Mouse (Mus musculus) forebrain, embryonic 16.5 days (tissue): Measurements from ENCODE around the gene Nploc4. TPM values are rescaled to one million over a fixed set of nuclear protein-coding genes. Genes with fewer than 3 reads are reported as not detected.

Source experiments
- ATAC-seq: fragments of 200-750 bp; cut with Nextera tagmentation; 2 replicates; pipeline ENCODE4 v1.8.0; 2017; ENCODE audit warnings: mild to moderate bottlenecking, moderate library complexity
- H3K27ac ChIP-seq: fragments of 300-500 bp; sonication (generic); 2 replicates; pipeline ENCODE4 v1.5.1; 2014; ENCODE audit warnings: low read length, control low read depth
- H3K27me3 ChIP-seq: fragments of 300-500 bp; sonication (generic); replicated peaks from 2 replicates; pipeline ENCODE4 v1.6.1; 2014; ENCODE audit warnings: low read length; ENCODE audit not compliant: control insufficient read depth, insufficient read depth
- H3K36me3 ChIP-seq: fragments of 300-500 bp; sonication (generic); 2 replicates; pipeline ENCODE4 v1.6.1; 2014; ENCODE audit not compliant: control insufficient read depth, insufficient read depth
- H3K4me1 ChIP-seq: fragments of 300-500 bp; sonication (generic); replicated peaks from 2 replicates; pipeline ENCODE4 v1.6.1; 2014; ENCODE audit warnings: low read length; ENCODE audit not compliant: control insufficient read depth, insufficient read depth
- H3K4me2 ChIP-seq: fragments of 300-500 bp; sonication (generic); 2 replicates; pipeline ENCODE4 v1.6.1; 2014; ENCODE audit warnings: mild to moderate bottlenecking, low read length, control low read depth
- H3K4me3 ChIP-seq: fragments of 300-500 bp; sonication (generic); replicated peaks from 2 replicates; pipeline ENCODE4 v1.5.1; 2014; ENCODE audit warnings: mild to moderate bottlenecking, low read length, control low read depth
- H3K9ac ChIP-seq: fragments of 300-500 bp; sonication (generic); replicated peaks from 2 replicates; pipeline ENCODE4 v1.6.1; 2014; ENCODE audit warnings: low read depth, low read length, control low read depth
- H3K9me3 ChIP-seq: fragments of 300-500 bp; sonication (generic); 2 replicates; pipeline ENCODE4 v1.6.1; 2016; ENCODE audit warnings: low read length; ENCODE audit not compliant: control insufficient read depth
- WGBS: fragments of 180-500 bp; shearing (Covaris S2); extraction: QIAGEN DNeasy Blood & Tissue Kit; methylation state at CpG from one replicate; pipeline ENCODE4 v1.1.7; 2014; 5-methylcytosine and 5-hydroxymethylcytosine counted together
- polyA plus RNA-seq: library from polyadenylated mRNA; unstranded; fragments of >200 nt; fragmentation: Nextera tagmentation; extraction: Ambion mirVana; gene quantifications from 2 replicates; pipeline ENCODE4 v1.2.1, GENCODE M21; 2015

Nploc4 gene
- polyA plus RNA-seq, 1 experiment from 2014 or later, result 32.0 TPM

DNA sequence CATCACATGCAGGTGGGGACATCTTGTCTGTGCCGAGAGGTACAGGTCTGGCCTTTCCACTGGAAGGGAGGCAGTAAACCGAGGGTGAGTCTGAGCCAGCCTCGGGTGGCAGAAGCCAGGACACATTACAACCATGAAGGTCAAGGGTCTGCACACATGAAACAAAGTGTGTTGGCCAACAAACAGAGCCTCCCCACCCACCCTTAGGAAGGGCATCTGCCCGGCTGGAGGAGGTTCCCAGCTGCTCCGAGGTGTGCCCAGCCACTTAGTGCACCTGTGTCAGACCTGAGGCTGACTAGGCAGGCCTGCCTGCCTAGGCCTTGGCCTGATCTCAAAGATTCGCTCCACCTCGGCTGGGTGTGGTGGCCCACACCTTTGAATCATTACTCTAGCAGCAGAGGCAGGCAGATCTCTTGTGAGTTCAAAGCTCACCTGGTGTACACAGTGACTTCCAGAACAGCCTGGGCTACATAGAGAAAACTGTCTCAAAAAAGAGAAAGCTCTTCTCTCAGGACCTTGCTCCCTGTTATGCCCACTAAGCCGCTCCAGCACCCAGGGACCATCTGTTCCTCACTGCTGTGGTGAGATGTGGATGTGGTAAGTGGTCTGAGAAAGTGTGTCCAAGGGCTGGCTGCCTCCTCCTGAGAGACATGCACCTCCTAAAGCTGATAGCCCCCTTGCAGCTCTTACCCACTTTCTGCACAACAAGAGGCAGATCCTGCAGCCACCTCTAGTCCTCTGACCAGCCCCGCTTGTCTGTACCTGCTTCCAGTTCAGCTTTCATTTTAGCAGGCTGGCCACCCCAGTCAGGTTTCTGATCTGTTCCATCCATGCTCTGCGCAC is 86.0 kb downstream of the Nploc4 start:
- H3K9ac ChIP-seq, result no peak overlapping the region
- H3K9me3 ChIP-seq, result no peaks in the 10 kb centered on the region
- peaks cover 27% of the 10 kb centered on the region for H3K4me1 ChIP-seq
- H3K4me2 ChIP-seq, result peak overlapping the region; percentile 98
- no peaks in the 10 kb centered on the region for H3K36me3 ChIP-seq
- H3K27me3 ChIP-seq, result no peaks in the 10 kb centered on the region
- no peak overlapping the region for H3K4me3 ChIP-seq
- no peak for ATAC-seq
- peak overlapping the region; percentile 100 for H3K27ac ChIP-seq
- WGBS, result 86% methylated on average over 10 of the region's 10 CpGs

GRCm38 (mm10) chr11:120350711-120351110 is 86.8 kb downstream of the Nploc4 start:
- ATAC-seq, result no peak
- Histone ChIP-seq H3K4me2 (peak overlapping the region; percentile 98), H3K4me3 (peak overlapping the region; percentile 97), H3K27ac (peak overlapping the region; percentile 100), H3K36me3 (no peaks in the 10 kb centered on the region), H3K4me1 (peaks cover 27% of the 10 kb centered on the region), H3K9ac (peak overlapping the region; percentile 100), H3K9me3 (no peaks in the 10 kb centered on the region), H3K27me3 (no peaks in the 10 kb centered on the region)
- WGBS, result 21% methylated on average over 11 of the region's 11 CpGs

- WGBS, result 0% methylated on average over 67 of the region's 68 CpGs
These were observed 87.4 kb downstream of the Nploc4 start for GRCm38 (mm10) chr11:120349986-120350702.

DNA sequence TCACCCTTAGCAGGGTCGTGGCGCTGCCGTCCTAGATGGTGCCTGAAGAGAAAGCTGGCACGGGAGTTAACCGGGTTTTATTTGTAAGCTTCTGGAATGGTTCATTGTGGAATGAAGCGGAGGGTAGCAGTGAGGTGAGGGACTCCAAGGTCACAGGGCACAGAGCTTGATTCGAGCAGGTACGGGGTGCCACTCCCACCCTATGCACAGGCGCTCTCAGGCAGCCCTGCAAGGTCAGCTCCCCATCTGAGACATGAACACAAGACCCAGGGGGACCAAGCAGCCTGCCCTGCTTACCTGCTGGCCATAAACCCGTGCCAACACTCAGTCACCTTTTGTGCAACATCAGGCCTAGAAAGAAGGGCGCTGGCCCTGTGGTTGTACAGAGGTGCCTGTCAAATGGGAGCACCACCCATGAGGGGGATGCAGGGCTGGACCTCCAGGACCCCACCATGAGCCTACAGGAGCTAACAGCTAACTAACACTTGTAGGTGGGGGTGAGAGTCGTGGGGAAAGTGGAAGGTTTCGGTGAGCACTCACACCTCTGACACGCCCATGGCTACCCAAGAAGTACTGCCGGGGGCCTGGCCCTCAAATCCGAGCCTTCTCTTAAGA is 88.0 kb downstream of the Nploc4 start:
- Histone ChIP-seq H3K4me1 (peaks cover 34% of the 10 kb centered on the region), H3K27me3 (no peaks in the 10 kb centered on the region), H3K9ac (peak overlapping the region; percentile 100), H3K4me2 (peak overlapping the region; percentile 98), H3K36me3 (peaks cover 4% of the 10 kb centered on the region; the same call in 1 of the 2 replicates), H3K9me3 (no peaks in the 10 kb centered on the region), H3K27ac (peak overlapping the region; percentile 100), H3K4me3 (peak overlapping the region; percentile 97)
- 0 out of 2 replicates have a peak, but pooled peaks have one; percentile 1 for ATAC-seq
- WGBS, result 3% methylated on average over 16 of the region's 16 CpGs

More at GRCm38 (mm10) chr11:120349986-120350702, 87.4 kb downstream of the Nploc4 start:
- Histone ChIP-seq H3K4me1 (peaks cover 31% of the 10 kb centered on the region), H3K36me3 (peaks cover 4% of the 10 kb centered on the region; the same call in 1 of the 2 replicates), H3K27ac (peak overlapping the region; percentile 100), H3K27me3 (no peaks in the 10 kb centered on the region), H3K4me2 (peak overlapping the region; percentile 98), H3K4me3 (peak overlapping the region; percentile 97), H3K9ac (peak overlapping the region; percentile 100), H3K9me3 (no peaks in the 10 kb centered on the region)
- ATAC-seq, result peak; percentile 58

- Histone ChIP-seq H3K36me3 (peaks cover 4% of the 10 kb centered on the region; the same call in 1 of the 2 replicates), H3K9ac (peak overlapping the region; percentile 100), H3K9me3 (no peaks in the 10 kb centered on the region), H3K4me3 (peak overlapping the region; percentile 97), H3K27ac (peak overlapping the region; percentile 100), H3K4me2 (peak overlapping the region; percentile 98), H3K4me1 (peaks cover 34% of the 10 kb centered on the region), H3K27me3 (no peaks in the 10 kb centered on the region)
- no peak; the same call in 1 of the 2 replicates for ATAC-seq
- WGBS, result 1% methylated on average over 53 of the region's 53 CpGs
These were observed 88.7 kb downstream of the Nploc4 start for GRCm38 (mm10) chr11:120348684-120349370.

GRCm38 (mm10) chr11:120347791-120348683 is 89.5 kb downstream of the Nploc4 start, which contains the start of gene Actg1:
Gene Actg1 (minus strand): TSS chr11:120348542.
- Histone ChIP-seq H3K27ac (peak within 1 kb of the TSS; percentile 100), H3K36me3 (peaks cover 4% of the 10 kb centered on the region; the same call in 1 of the 2 replicates), H3K9me3 (no peaks in the 10 kb centered on the region), H3K4me1 (peaks cover 28% of the 10 kb centered on the region), H3K27me3 (no peaks in the 10 kb centered on the region), H3K4me2 (peak within 1 kb of the TSS; percentile 98), H3K9ac (peak within 1 kb of the TSS; percentile 100), H3K4me3 (peak within 1 kb of the TSS; percentile 97)
- under 1% methylated on average over 94 of the region's 103 CpGs for WGBS
- ATAC-seq, result peak; percentile 84

- no peak for ATAC-seq
- Histone ChIP-seq H3K4me1 (peaks cover 20% of the 10 kb centered on the region), H3K9me3 (no peaks in the 10 kb centered on the region), H3K9ac (peak overlapping the region; percentile 100), H3K4me2 (peak overlapping the region; percentile 81), H3K27me3 (no peaks in the 10 kb centered on the region), H3K27ac (peak overlapping the region; percentile 33; the same call in 1 of the 2 replicates), H3K4me3 (peak overlapping the region; percentile 97), H3K36me3 (peaks cover 4% of the 10 kb centered on the region; the same call in 1 of the 2 replicates)
- WGBS, result 3% methylated on average over 10 of the region's 10 CpGs
These were observed 90.2 kb downstream of the Nploc4 start for GRCm38 (mm10) chr11:120347301-120347700.
